Mouse (Mus musculus) left cerebral cortex, adult 18-20 months (tissue): ENCODE data around the gene Hmgxb4. TPM values are rescaled to one million over a fixed set of nuclear protein-coding genes. Genes with fewer than 3 reads are reported as not detected.
"Not testable (repeated sequence)": the region's sequence is repeated elsewhere in the genome, so short reads cannot be mapped to it uniquely, and the experiment has no call there.

Experiments used
- DNase-seq, 2 experiments: peaks; one replicate each; pipeline ENCODE4 v3.0.0; 2021 to 2022; ENCODE audit warnings: low spot score in 2 of 2, mixed read lengths in 1 of 2
- long read RNA-seq, 2 experiments: library from polyadenylated mRNA; stranded (forward); transcript quantifications; one replicate each; pipeline ENCODE4 v2.0.0; 2021
- total RNA-seq, 2 experiments: library from RNA; stranded (reverse); gene quantifications; 2 replicates each; pipeline ENCODE4 v1.2.3; 2021

Gene Hmgxb4
- total RNA-seq, result 10 to 100 TPM; 23.2 to 26.1 TPM
- long read RNA-seq, experiment 1, partial matches to known transcripts, result 6 of 11 reads
- long read RNA-seq, experiment 1, other reads (novel, unspliced or antisense), result 3 of 11 reads
- long read RNA-seq, experiment 2, full-length matches to known transcripts, result 2 of 7 reads
- long read RNA-seq, experiment 2, partial matches to known transcripts, result 2 of 7 reads
- long read RNA-seq, experiment 2, other reads (novel, unspliced or antisense), result 3 of 7 reads

DNA sequence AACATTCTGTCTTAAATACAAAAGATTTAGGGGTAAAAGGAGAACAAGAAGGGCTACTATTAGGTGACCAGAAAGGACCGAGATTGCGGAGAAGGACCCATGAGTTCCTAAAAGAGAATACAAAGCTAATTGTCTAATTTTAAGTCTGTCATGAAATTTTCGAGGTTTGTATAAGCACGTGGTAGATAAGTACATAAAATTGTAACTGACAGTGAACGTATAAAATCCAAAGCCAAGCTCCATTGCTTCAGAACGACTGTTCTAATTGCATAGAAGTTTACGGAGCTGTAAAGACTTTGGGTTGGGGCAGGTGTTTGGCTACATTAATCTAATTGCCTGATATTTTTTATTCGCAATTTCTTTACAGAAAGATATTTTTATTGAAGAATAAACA is at the start of gene Hmgxb4:
Gene Hmgxb4 (plus strand): TSS at position 276 of the 394 bp plus-strand sequence.
- DNase-seq, result no peak

DNA sequence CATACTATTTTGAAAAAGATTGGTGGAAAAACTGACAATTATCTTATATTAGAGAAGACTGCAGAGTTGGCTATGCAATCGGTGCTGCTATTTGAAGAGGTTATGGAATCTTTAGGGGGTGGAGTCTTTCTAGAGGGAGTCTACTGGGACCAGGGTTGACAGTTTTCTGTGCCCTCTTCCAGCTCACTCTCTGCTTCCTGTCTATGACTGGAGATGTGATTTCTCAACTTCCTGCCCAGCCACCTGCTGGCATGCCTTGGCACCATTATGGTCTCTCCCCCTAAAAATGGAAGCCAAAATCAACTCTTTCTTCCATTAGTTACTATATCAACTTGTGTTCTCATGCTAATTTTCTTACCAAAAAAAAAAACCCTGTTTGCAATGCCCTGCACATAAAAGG is 43.7 kb upstream of the Hmgxb4 start:
- no peak for DNase-seq

DNA sequence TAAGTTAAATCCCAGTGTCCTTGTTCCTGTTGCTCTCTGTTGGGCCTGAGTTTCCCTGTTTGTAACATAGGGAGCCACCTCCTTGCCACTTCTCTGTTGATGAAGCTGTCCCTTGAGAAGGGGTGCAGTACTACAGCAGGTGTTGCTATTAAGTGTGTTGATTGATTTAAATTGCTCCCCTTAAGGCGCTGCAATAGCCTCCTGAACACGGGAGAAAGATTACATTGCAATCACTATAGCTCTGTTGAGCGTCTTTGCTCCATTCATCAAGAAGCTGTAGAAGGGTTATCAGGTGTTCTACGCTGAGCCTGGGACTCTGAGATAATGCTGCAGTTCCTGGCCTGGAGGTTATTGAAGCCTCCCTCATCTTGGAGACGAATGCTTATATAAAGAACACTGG is 29.2 kb upstream of the Hmgxb4 start:
- DNase-seq, result no peak

DNA sequence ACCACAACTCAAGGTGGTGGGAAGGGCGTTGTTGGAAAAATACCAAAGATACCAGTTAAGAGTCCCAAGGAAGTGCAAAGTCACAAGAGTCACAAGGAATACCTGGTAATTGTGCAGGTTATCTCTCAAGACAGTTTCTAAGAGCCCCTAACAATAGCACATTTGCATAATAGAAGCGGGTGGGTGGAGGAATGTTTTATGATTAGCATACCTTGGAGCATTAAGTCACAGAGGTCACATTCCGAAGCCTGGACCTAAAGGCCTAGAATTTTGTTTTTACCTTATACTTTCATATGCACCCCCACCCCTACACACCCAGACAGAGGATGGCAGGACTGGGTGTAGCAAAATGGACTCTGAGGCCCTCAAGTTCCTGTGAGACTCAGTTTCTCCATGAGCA is 22.9 kb upstream of the Hmgxb4 start:
- DNase-seq, result not testable (repeated sequence)

DNA sequence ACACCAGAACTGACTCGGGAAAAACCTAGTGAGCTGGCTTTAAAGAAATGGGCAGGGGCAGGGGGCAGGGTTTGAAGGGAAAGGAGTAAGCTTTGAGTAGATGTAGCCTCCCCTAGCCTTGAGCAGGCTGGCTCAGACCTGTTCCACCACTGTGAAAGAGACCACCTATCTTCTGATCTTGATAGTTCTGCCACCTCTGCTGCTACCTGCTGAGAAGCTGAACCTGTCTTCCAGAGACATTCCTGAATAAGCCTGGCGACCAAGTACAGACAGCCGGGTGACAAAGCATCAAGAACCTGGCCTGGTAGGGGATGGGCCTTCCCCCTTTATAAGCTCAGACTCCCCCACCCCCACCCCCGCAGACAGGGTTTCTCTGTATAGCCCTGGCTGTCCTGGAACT is 21.5 kb upstream of the Hmgxb4 start:
- DNase-seq, result no peak

DNA sequence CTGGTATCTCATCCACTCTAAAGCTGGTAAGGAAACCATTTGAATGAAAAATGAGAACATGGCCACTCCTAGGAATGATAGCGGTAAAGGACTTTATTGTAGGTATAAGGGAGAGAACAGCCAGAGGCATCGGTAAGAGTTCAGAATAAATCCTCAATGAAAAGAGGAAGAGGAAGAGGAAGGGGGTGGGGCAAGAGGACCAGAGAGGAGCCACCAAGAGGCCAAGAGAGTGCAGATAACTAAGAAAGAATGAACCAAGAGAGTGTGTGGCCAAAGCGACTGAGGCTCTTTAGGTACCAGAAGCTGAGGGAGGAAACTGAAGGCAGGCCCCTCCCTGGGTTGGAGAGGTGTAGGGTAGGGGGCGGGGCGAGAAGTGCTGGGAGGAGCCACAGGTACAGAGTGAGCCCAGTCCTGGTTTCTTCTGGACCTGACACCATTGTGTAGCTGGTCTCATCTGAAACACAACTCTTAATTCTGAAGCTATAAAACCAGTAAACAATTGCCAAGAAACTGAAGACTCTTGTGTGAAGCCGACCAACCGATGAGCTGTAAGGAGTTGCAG is 20.8 kb upstream of the Hmgxb4 start:
- DNase-seq, result no peak

DNA sequence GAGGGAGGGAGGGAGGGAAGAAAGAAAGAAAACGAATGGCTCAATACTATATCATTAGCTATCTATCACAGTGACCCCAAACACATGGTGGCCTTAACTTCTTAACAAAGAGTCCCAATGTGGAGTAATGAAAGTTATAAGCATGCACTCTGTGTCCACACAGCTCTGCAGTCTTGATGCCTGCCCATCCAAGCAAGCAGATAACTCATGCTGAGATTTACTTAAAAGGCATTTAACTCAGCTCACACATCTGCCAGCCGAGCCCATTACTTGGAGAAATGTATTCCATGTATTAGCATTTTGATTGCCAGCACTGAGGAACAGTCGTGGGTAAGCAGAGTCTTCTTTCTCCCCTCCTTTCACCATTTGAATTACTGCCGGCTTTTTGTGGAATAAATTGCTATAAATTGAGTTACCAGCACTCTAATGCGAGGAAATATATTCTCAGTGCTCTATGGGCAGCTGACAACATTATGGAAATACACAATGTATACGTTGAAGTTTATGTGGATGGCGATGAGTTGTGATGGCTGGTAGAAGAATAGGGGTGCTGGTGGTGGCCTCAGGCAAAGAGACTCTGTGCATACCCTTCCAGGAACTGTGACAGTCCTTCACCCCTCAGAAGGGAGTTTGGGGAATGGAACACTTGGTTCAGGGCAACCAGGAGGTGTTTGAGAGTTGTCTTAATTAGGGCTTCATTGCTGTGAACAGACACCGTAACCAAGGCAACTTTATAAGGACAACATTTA is 19.9 kb upstream of the Hmgxb4 start:
- DNase-seq, result no peak

DNA sequence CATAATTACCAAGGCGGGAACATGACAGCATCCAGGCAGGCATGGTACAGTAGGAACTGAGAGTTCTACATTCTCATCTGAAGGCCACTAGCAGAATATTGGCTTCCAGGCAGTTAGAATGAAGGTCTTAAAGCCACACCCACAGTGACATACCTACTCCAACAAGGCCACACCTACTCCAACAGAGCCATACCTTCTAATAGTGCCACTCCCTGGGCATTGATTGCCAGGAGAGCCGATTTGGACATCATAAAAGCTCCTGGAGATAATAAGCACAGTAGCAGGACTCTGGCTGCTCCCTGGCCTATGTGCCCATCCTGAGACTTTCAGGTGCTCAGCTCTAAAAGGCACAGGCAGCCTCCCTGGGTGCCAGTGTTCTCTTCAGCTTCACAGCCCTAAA is 19.3 kb upstream of the Hmgxb4 start:
- DNase-seq, result no peak

DNA sequence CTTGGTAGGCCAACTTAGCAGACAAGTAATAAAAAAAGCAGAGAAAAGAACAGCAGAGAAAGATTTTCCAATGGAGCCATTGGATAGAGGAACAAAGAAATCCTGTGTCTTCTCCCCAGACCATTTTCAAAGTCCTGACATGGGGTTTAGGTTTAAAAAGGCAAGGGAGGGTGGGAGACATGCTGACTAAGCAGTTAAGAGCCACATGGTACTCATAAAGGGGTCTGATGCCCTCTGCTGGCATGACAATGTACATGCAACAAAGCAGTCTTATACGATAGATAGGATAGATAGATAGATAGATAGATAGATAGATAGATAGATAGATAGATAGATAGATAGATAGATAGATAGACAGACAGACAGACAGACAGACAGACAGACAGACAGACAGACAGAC is 15.7 kb upstream of the Hmgxb4 start:
- DNase-seq, result no peak

DNA sequence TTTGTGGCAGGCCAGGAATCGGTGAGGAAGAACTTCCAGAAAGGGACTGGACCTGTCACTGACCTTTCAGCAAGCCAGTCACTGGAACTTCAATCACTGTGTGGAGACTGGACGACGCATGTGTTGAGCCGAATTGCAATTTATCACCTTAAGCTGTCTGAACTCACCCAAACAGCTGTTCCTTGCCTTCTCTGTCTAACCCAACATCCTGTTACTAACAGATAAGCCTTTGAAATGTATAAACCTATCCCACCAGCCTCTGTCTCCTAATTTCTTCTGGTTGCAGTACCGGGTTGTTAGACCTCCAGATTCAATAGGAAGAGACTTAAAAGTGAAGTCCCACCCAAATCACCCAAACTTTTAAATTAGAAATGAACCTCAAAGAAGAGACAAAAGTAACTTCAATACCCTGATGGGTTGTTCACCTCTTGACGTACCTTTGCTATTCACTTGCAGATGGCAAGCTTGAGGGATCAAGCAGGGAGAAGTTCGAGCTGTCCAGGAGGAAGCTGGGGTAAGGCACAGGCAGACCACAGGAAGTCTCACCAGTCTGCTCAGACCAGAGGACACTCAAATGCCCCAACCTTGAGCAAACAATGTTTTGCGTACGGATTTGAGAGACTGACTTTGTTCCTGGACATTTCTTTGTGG is 13.0 kb upstream of the Hmgxb4 start:
- DNase-seq, result no peak

DNA sequence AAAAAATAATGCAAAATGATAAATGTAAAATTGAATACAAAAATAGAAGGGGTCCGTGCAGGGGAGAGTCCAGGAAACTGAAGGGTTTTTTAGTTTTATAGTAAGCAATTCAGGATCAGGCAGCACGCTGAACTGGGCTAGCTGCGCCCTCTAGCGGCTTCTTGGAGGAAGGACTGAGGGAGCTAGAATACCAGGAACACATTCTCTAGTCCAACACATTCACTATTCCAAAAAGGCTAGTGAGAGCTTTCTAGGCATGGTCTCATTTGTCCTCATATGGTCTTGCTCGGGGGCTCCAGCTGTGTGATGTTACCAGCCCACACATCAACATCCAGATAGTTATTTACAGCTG is 12.5 kb upstream of the Hmgxb4 start:
- peak; percentile 64 to 74 for DNase-seq

DNA sequence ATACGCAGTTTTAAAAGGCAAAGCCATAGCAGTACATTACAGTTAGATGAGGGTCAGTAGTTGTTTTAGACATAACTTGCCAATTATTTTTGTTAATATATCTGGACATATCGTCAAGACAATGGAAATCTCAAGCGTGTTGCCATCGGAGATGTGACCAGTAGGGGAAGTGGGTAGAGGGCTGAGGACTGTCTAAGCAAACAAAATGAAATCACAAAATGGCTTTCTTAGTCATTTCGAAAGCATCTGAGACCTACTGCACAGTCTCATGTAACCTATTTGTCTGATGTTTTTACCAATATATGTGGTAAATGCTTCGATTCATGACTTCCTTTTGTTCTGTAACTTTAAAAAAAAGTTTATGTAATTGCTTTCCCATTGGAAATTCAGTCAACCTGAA is 11.3 kb upstream of the Hmgxb4 start:
- no peak for DNase-seq

DNA sequence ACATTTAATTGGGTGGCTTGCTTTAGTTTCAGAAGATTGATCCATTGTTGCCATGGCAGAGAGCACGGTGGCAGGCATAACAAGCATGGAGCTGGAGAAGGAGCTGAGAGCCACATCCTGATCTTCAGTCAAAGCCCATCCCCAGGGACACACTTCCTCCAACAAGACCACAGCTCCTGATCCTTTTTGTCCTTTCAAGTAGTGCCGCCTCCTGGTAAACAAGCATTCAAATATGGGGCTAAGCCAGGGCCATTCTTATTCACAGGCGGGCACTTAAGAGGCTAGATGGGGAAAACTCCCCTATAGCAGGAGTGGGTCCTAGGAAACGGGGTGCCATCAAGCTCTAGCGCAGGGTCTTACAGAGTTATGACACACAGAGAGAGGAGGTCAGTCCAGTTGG is 5.7 kb upstream of the Hmgxb4 start:
- DNase-seq, result no peak

DNA sequence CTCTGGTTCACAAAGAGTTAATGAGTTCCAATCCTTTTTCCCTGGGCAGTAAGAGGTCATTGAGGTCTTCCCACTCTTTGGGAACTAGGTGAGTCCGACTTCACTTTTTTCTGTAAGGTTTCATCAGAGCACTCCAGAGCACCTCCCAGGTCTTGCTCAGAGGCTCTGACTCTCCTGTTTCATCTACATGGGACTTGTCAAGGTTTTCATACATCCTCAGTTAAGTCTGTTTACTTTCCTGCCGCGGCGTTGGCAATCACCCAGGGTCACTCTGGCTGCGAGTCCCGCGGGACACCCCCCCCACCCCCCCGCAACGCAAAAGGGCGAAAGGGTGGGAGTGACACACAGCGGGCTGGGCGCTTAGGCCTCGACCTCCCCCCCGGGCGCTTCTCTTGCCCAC is 3.1 kb upstream of the Hmgxb4 start:
- no peak for DNase-seq

DNA sequence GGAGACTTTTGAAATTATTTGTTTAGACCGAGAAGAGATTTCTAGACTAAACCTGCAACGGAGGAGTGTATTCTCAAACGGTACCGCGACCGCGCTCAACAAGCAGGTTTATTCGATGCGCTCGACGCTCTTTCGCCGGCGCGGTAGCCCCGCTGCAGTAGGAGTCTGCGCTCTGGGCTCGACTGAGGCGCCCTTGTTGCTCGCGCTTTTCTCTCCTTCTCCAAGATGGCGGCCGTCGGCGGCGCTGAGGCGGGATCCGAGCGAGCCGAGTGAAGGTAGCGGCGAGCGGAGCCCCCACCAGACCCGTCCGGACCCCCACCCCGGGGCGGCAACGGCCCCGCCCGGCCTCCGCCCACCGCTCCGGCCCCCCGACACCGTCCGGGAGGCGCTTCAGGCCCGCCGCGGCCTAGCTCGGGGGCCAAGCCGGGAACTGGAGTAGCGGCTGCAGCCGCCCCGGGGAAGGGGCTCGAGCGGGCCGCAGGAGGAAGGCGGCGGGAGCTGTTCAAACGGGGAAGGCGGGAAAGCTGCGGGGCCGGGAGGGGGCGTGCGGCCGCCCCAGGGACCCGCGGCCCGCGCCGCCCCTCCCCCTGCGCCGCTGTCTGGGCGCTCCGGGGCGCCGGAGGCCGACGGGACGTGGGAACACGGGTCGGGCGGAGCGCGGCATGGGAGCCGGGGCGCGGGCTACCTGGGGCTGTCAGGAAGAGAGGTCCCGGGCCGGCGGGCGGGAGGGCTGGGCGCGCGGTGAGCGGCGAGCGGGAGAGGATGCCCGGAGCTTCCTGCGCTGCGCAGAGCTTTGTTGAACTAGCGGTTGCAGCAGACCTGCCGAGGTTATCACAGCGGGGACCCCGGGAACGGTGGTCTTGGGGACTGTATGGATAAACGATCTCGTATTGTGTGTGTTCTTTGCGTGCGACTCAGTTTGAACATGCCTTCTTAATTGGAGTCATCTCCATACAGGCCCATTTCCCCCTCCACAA is 607 bp downstream of the Hmgxb4 start:
- DNase-seq, result peak; percentile 78 to 86

DNA sequence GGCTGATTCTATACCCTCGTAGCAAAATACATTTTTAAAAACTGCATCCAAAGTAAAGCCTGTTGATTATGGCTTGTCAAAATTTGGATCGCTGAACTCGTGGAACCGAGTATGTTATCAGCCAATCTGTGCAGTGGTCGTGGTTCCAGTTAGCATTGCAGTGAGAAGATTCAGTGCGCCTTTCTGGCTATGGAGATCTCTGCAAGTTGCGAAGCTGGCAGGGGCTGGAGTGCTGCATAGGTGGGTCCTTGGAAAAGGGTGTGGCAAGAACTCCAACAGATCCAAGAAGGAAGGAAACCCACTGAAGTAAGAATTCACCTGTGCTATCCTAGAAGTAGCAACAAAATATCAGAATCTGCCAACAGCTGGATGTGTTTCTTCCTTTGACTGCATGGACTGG is 1.4 kb downstream of the Hmgxb4 start:
- peak in 1 of 2 experiments; percentile 6 for DNase-seq

DNA sequence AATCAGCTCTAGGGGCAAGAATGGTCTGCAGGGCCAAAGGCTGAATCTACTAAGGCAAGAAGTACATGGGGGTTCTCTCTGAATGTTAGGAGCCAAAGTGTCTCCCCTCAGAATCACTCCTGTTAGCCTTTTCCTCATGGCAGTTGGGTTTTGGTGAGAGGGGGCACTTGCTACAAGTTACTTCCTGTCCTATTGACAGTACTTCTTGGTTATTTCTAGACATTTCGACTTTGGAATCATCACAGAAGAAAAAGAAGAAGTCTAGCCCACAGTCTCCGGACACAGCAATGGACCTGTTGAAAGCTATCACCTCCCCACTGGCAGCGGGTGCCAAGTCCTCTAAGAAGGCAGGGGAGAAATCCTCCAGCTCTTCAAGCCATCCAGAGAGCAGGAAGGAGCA is 7.3 kb downstream of the Hmgxb4 start:
- DNase-seq, result no peak

DNA sequence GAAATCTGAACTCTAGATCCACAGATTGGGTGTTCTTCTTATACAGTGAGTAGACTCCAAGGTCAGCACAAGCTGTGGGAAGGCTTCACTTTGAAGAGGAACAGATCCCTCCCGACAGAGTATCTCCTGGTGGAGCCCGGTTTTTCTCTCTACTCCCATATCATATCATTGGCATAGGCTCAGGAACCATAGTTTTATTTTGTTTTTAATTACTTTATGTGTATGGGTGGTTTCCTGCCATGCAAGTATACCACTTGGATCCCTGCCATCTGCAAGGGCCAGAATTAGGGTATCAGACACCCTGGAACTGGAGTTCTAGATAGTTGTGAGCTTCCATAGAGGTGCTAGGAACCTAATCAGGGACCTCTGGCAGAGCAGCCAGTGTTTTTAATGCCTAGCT is 15.7 kb downstream of the Hmgxb4 start:
- DNase-seq, result no peak

DNA sequence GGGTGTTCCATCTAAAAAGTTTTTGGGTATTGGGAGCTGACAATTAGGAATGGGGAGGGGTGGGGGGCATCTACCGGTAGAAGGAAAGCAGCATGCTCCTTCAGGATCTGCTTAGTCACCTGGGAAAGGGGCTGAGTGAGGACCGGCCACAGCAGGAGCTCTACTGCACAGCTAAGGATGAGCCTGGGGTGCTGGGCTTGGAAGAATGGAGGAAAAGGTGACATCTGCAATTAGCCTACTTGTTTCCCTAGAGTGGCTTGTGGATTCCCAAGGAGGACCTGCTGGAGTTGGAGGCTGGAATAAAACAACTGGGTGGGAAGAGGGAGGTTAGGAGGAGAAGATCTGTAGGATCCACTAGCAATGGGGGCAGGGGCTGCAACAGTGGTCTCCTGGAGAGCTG is 20.4 kb downstream of the Hmgxb4 start:
- no peak for DNase-seq

DNA sequence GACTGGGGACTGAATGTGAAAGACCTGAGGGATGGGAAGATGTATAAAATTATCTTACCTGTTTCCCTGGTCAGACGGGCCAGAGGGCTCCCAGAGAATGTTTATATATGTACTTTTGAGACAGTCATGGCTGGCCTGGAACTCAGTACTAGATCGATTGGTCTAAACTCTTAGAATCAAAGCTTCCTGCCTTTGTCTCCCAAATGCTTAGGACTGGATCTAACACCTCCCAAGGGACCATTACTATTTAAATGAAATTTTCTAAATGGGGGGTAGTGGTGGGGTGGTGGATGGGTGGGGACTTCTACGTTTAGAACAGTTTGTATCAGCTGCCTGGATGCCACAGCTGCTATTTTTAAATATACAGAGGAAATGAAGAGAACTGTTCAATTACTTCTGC is 20.8 kb downstream of the Hmgxb4 start:
- no peak for DNase-seq

DNA sequence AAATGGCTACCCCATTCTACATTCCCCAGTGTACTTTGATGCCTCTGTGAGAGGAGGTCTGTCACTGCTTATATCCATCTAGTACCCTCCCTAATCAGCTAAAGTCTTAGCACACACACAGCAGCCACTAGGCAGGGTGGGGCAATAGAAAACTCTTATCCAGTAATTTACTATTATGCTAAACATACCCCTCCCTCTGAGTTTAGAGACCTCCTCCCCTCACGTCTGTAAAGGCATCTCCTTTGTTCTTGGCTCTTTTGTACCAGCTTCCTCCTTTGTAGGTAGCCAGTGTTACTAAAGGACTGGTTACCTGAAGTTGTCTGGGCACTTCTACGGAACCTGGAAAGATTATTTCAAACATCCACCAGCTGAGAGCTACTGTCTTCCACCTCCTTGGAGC is 22.8 kb downstream of the Hmgxb4 start:
- DNase-seq, result no peak
